Mouse (Mus musculus): Measurements from ENCODE around the gene Diaph3. TPM values are rescaled to one million over a fixed set of nuclear protein-coding genes. Genes with fewer than 3 reads are reported as not detected.

Diaph3 gene
- polyA plus RNA-seq, 1 experiment from 2014 or later = 11.1 TPM

DNA sequence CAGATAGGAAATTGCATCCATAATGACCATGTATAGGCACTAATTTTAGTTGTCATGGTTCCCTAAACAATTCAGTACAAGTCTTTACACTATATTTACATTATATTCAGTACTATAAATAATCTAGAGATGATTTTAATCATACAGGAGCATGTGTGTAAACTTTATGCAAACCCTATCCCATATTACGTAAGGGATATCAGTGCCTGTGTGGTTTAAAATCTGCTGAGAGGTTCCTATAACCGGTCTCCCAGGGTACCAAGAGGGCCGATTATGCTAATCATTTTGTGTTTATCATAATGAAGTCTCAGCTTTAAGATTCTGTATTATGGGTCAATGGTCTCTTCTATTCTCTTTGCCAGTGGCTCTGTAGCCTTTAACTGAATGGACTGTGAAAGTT is 499.2 kb downstream of the Diaph3 start:
- Histone ChIP-seq H3K9me3 (replicated peaks) (no peaks in the 10 kb centered on the region), H3K4me2 (no peak overlapping the region), H3K27ac (no peak overlapping the region), H3K4me3 (no peak overlapping the region), H3K36me3 (no peaks in the 10 kb centered on the region), H3K9ac (no peak overlapping the region), H3K4me1 (replicated peaks) (no peaks in the 10 kb centered on the region), H3K27me3 (no peaks in the 10 kb centered on the region)
- ATAC-seq (replicated peaks; ENCODE audit: insufficient number of reproducible peaks, insufficient read depth, low FRiP score, low read depth) = no peak
- WGBS = 91% methylated on average over 3 of the region's 3 CpGs

DNA sequence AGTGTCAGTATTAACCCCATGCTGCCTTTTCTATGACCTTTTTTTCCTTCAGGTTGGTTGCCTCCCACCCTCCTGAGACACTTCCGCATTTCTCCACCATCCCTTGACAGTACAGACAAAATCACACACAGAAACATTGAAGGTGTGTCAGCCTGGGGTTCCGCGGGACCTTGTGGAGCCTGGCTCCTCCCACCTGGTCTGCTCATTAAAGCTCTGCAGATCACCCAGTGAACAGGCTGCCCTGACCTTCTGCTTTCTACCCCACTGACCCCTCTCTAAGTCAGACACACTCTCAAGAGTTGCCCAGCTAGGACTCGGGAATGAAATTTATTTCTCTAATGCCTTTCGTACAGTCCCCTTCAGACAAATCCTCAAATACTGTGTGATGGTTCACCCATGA is 500.9 kb downstream of the Diaph3 start:
- no peak overlapping the region for H3K27ac ChIP-seq
- H3K4me3 ChIP-seq = no peak overlapping the region
- no peaks in the 10 kb centered on the region for H3K27me3 ChIP-seq
- H3K4me1 ChIP-seq (replicated peaks) = no peaks in the 10 kb centered on the region
- H3K9me3 ChIP-seq (replicated peaks) = no peaks in the 10 kb centered on the region
- no peak overlapping the region for H3K9ac ChIP-seq
- no peak for ATAC-seq (replicated peaks; ENCODE audit: insufficient number of reproducible peaks, insufficient read depth, low FRiP score, low read depth)
- 83% methylated on average over 5 of the region's 5 CpGs for WGBS
- H3K4me2 ChIP-seq = no peak overlapping the region
- no peaks in the 10 kb centered on the region for H3K36me3 ChIP-seq

DNA sequence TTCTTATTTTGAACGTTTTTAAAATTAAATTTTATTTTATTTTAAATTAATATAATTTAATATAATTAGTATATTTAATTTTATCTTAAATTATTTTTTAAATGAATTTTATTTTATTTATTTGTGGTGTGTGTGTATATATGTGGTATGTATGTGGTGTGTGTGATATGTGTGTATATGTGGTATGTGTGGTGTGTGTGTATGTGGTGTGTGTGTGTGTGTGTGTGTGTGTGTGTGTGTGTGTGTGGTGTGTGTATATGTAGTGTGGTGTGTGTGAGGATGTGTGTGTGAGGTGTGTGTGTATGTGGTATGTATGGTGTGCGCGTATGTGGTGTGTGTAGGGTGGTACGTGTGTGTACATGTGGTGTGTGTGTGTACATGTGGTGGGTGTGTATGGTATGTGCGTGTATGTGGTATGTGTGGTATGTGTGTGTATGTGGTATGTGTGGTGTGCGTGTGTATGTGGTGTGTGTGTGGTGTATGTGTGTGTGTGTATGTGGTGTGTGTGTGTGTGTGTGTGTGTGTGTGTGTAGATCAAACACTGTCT is 505.4 kb downstream of the Diaph3 start:
- Histone ChIP-seq H3K4me2 (no peak overlapping the region), H3K27ac (no peak overlapping the region), H3K27me3 (no peaks in the 10 kb centered on the region), H3K9ac (no peak overlapping the region), H3K9me3 (replicated peaks) (no peaks in the 10 kb centered on the region), H3K36me3 (no peaks in the 10 kb centered on the region), H3K4me3 (no peak overlapping the region), H3K4me1 (replicated peaks) (no peaks in the 10 kb centered on the region)
- 25% methylated on average over 6 of the region's 6 CpGs for WGBS
- ATAC-seq (replicated peaks; ENCODE audit: insufficient number of reproducible peaks, insufficient read depth, low FRiP score, low read depth) = no peak

DNA sequence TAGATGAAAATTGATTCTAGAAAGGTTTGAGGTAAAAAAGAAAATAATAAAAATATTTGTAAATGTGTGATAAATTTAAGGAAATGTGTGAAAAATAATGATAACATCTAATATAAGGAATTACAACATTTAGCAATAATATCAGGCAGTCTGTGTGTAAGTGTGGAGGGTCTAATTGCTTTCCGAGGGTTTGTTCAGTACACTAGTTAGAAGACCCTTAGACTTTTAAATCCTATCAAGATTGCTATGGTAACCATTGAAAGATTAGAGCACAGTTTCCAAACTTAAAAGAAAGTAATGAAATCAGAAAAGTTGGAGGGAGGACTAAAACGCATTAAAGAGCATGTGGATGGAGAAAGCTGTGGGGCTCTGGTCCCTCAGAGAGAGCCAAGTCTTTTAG is 506.0 kb downstream of the Diaph3 start:
- 73% methylated on average over 2 of the region's 2 CpGs for WGBS

DNA sequence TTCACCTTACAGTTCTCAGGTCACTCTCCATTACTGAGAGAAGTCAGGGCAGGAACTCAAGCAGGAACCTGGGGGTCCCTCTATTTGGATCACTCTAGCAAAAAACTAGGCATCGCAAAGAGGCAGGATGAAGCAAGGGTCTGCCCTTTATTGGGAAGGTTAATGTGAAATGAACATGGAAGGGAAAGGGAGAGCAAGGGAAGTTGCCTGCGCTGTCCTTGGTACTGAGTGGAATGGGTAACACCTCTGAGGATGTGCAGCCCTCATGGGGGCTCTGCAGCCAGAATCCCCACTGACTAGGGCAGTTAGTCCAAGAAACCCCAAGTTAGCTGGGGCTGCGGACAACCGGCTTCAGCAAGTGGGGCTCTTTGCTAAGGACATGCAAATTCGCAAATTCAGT is 507.2 kb downstream of the Diaph3 start:
- Histone ChIP-seq H3K9ac (no peak overlapping the region), H3K27ac (no peak overlapping the region), H3K4me2 (no peak overlapping the region), H3K4me1 (replicated peaks) (no peaks in the 10 kb centered on the region), H3K36me3 (no peaks in the 10 kb centered on the region), H3K27me3 (no peaks in the 10 kb centered on the region), H3K4me3 (no peak overlapping the region), H3K9me3 (replicated peaks) (no peaks in the 10 kb centered on the region)
- ATAC-seq (replicated peaks; ENCODE audit: insufficient number of reproducible peaks, insufficient read depth, low FRiP score, low read depth) = no peak
- 62% methylated on average over 5 of the region's 5 CpGs for whole genome bisulfite sequencing

More for the DNA sequence above, 506.0 kb downstream of the Diaph3 start:
- Histone ChIP-seq H3K27me3 (no peaks in the 10 kb centered on the region), H3K4me3 (no peak overlapping the region), H3K27ac (no peak overlapping the region), H3K4me2 (no peak overlapping the region), H3K9me3 (replicated peaks) (no peaks in the 10 kb centered on the region), H3K9ac (no peak overlapping the region), H3K4me1 (replicated peaks) (no peaks in the 10 kb centered on the region), H3K36me3 (no peaks in the 10 kb centered on the region)
- ATAC-seq (replicated peaks; ENCODE audit: insufficient number of reproducible peaks, insufficient read depth, low FRiP score, low read depth) = no peak

DNA sequence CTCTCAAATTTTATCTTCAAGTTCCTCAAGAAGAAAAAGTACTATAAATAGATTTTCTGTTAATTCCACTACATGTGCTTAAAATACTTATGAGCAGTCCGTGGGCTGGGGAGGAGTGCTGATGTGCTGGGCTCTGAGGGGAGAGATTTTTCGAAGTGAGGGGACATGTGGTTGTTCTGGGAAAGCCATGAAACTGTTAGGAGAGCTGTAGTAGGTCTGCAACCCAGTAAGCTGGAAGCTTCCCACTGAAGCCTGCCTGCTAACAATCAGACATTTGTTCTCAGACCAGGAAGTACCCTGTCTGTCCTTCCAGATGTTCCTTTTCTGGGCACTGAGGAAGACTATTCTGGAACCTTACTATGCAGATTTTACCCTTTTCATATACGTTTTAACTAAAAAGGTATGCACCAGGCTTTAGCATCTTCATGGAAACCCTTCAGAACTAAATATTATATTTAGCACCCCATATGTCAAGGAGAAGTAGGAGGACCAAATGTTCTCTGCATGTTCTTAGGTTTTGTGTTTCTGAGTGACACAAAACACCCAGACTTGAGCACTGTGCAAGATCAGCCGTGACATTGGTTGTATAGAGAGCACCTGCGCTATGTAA is 516.1 kb downstream of the Diaph3 start:
- 71% methylated on average over 5 of the region's 5 CpGs for WGBS
- no peak for ATAC-seq (replicated peaks; ENCODE audit: insufficient number of reproducible peaks, insufficient read depth, low FRiP score, low read depth)
- Histone ChIP-seq H3K9me3 (replicated peaks) (no peaks in the 10 kb centered on the region), H3K4me2 (no peak overlapping the region), H3K27ac (no peak overlapping the region), H3K36me3 (no peaks in the 10 kb centered on the region), H3K4me1 (replicated peaks) (no peaks in the 10 kb centered on the region), H3K4me3 (no peak overlapping the region), H3K27me3 (no peaks in the 10 kb centered on the region), H3K9ac (no peak overlapping the region)

DNA sequence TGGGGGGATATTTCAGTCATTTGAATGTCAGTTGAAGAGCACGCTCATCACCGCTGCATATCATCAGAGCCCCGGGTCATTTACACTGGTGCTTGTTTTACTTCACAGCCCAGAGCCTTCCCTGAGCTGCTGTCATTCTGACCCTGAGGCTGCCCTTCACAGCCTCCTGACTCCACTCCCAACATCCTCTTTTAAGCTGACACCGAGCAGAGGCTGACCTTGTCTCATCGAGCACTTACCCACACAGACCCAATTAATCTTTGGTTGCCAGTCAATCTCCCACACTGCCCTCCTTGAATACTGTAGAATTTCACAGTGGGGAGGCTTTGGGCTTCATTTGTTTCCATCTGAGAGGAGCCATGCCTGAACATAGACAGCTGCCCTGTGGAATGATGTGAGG is 521.4 kb downstream of the Diaph3 start:
- H3K36me3 ChIP-seq = no peaks in the 10 kb centered on the region
- no peak overlapping the region for H3K4me2 ChIP-seq
- H3K4me3 ChIP-seq = no peak overlapping the region
- H3K27me3 ChIP-seq = no peaks in the 10 kb centered on the region
- no peaks in the 10 kb centered on the region for H3K9me3 ChIP-seq (replicated peaks)
- H3K4me1 ChIP-seq (replicated peaks) = no peaks in the 10 kb centered on the region
- WGBS = 53% methylated on average over 5 of the region's 5 CpGs
- H3K27ac ChIP-seq = no peak overlapping the region
- no peak overlapping the region for H3K9ac ChIP-seq
- ATAC-seq (replicated peaks; ENCODE audit: insufficient number of reproducible peaks, insufficient read depth, low FRiP score, low read depth) = no peak

Small RNA genes within 50 kb of the gene (microRNA-seq; reads per million reads assigned to microRNA genes)
- gene Gm23438 = not detected
